Mouse (Mus musculus) intestine, embryonic 14.5 days (tissue): Measurements from ENCODE around the gene Il1rap. TPM values are rescaled to one million over a fixed set of nuclear protein-coding genes. Genes with fewer than 3 reads are reported as not detected.

Experiments used
- ATAC-seq: fragments of 200-750 bp; cut with Nextera tagmentation; replicated peaks from 2 replicates; pipeline ENCODE4 v1.8.0; 2017; ENCODE audit warnings: low read depth, moderate number of reproducible peaks, moderate TSS enrichment, moderate library complexity; ENCODE audit not compliant: low FRiP score, low TSS enrichment
- DNase-seq: peaks from one replicate; pipeline ENCODE4 v3.0.0-alpha.2; 2018; ENCODE audit warnings: low spot score
- H3K27ac ChIP-seq: fragments of 300-500 bp; sonication (generic); 2 replicates; pipeline ENCODE4 v1.5.1; 2014; ENCODE audit warnings: low read depth, mild to moderate bottlenecking, control low read depth
- H3K27me3 ChIP-seq: fragments of 300-500 bp; sonication (generic); replicated peaks from 2 replicates; pipeline ENCODE4 v1.6.1; 2014; ENCODE audit warnings: low read length, control low read depth; ENCODE audit not compliant: control insufficient read depth, insufficient read depth
- H3K36me3 ChIP-seq: fragments of 300-500 bp; sonication (generic); 2 replicates; pipeline ENCODE4 v1.6.1; 2014; ENCODE audit warnings: low read length, control low read depth; ENCODE audit not compliant: control insufficient read depth, insufficient read depth
- H3K4me1 ChIP-seq: fragments of 300-500 bp; sonication (generic); replicated peaks from 2 replicates; pipeline ENCODE4 v1.6.1; 2014; ENCODE audit warnings: low read length, control low read depth, mixed read lengths; ENCODE audit not compliant: control insufficient read depth, insufficient read depth
- H3K4me2 ChIP-seq: fragments of 300-500 bp; sonication (generic); 2 replicates; pipeline ENCODE4 v1.6.1; 2014; ENCODE audit warnings: low read length
- H3K4me3 ChIP-seq: fragments of 300-500 bp; sonication (generic); 2 replicates; pipeline ENCODE4 v1.5.1; 2014; ENCODE audit warnings: low read depth, low read length, control low read depth, mixed read lengths
- H3K9ac ChIP-seq: fragments of 300-500 bp; sonication (generic); 2 replicates; pipeline ENCODE4 v1.6.1; 2014; ENCODE audit warnings: mild to moderate bottlenecking, low read length
- H3K9me3 ChIP-seq: fragments of 300-500 bp; sonication (generic); 2 replicates; pipeline ENCODE4 v1.6.1; 2016; ENCODE audit warnings: low read length, control low read depth; ENCODE audit not compliant: control insufficient read depth
- WGBS: fragments of 180-500 bp; shearing (Covaris S2); extraction: QIAGEN DNeasy Blood & Tissue Kit; methylation state at CpG from one replicate; pipeline ENCODE4 v1.1.7; 2014; 5-methylcytosine and 5-hydroxymethylcytosine counted together
- polyA plus RNA-seq: library from polyadenylated mRNA; unstranded; fragments of >200 nt; fragmentation: Nextera tagmentation; extraction: Ambion mirVana; gene quantifications from 2 replicates; pipeline ENCODE4 v1.2.1, GENCODE M21; 2014

Il1rap gene
- polyA plus RNA-seq, 1 experiment from 2014 or later, result 6.3 TPM

DNA sequence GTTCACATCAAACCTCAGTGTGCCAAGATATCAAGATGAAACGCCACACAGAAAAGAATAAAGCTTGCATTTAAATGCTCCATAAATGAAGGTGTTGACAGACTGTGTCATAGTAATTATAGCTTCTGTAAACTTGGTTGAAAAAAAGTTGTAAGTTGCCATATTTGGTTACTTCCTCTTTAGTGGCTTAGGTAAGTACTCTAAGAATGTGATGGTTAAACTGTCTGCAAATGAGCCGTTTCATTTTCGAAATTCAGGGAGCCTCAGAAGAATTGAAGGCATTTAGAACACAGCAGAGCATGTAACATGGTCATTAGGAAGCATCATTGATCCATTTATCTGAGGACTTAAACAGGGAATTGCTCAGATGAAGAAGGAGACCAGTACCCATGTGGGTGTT lies 146.6 kb downstream of the Il1rap start:
- Histone ChIP-seq H3K4me1 (no peaks in the 10 kb centered on the region), H3K4me2 (no peak overlapping the region), H3K9ac (no peak overlapping the region), H3K27me3 (no peaks in the 10 kb centered on the region), H3K36me3 (no peaks in the 10 kb centered on the region), H3K9me3 (no peaks in the 10 kb centered on the region), H3K27ac (no peak overlapping the region), H3K4me3 (no peak overlapping the region)
- DNase-seq (no peak), ATAC-seq (no peak)
- WGBS, result 78% methylated on average over 3 of the region's 3 CpGs

- H3K9ac ChIP-seq, result no peak overlapping the region
- no peak overlapping the region for H3K4me2 ChIP-seq
- no peak for DNase-seq
- no peak overlapping the region for H3K27ac ChIP-seq
- 85% methylated on average over 1 of the region's 1 CpGs for WGBS
- no peaks in the 10 kb centered on the region for H3K9me3 ChIP-seq
- no peak for ATAC-seq
- no peaks in the 10 kb centered on the region for H3K36me3 ChIP-seq
- H3K4me3 ChIP-seq, result no peak overlapping the region
- H3K27me3 ChIP-seq, result no peaks in the 10 kb centered on the region
- no peaks in the 10 kb centered on the region for H3K4me1 ChIP-seq
These were observed 149.4 kb downstream of the Il1rap start for GRCm38 (mm10) chr16:26730941-26731340.

- no peaks in the 10 kb centered on the region for H3K36me3 ChIP-seq
- no peak overlapping the region for H3K4me3 ChIP-seq
- H3K4me2 ChIP-seq, result no peak overlapping the region
- ATAC-seq, result no peak
- no peaks in the 10 kb centered on the region for H3K27me3 ChIP-seq
- H3K9me3 ChIP-seq, result no peaks in the 10 kb centered on the region
- no peak overlapping the region for H3K9ac ChIP-seq
- no peak for DNase-seq
- no peak overlapping the region for H3K27ac ChIP-seq
- 83% methylated on average over 3 of the region's 3 CpGs for WGBS
- H3K4me1 ChIP-seq, result no peaks in the 10 kb centered on the region
These were observed 151.1 kb downstream of the Il1rap start for GRCm38 (mm10) chr16:26732566-26732965.

DNA sequence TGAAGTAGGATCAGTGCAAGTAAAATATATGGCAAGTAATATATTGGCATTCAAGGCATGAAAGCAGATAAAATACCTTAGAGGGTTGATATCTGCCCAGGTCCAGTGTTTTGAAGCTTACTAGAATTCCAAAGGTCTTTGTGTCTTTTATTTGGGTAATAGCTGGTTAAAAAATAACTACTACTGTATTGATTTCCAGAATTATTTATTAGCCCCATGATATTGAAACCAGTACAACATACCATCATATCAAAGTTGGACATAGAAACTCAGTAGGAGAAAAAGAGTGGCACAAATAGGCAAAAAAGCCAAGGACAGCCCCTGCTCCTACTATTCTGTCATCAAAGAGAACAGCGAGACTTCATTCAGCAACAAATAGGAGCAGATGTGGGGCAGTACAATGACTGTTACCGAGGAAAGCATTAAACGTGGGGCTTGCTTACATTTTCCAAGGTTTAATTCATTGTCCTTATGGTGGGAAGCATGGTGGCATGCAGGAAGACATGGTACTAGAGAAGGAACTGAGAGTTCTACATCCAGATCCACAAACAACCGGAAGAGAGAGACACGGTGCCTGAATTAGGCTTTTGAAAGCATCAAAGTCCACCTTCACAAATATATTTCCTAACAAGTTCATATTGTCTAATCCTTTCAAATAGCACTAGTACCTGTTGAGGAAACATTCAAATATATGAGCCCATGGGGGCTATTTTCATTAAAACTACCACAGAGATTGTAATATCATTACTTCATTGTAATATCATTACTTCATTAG lies 174.1 kb downstream of the Il1rap start:
- Histone ChIP-seq H3K27me3 (no peaks in the 10 kb centered on the region), H3K4me1 (no peaks in the 10 kb centered on the region), H3K4me3 (no peak overlapping the region), H3K4me2 (no peak overlapping the region), H3K9ac (no peak overlapping the region), H3K36me3 (no peaks in the 10 kb centered on the region), H3K9me3 (no peaks in the 10 kb centered on the region), H3K27ac (no peak overlapping the region)
- DNase-seq, result no peak
- 88% methylated on average over 5 of the region's 5 CpGs for WGBS
- ATAC-seq, result no peak

GRCm38 (mm10) chr16:26775976-26776375 lies 194.5 kb downstream of the Il1rap start:
- Histone ChIP-seq H3K27me3 (no peaks in the 10 kb centered on the region), H3K9ac (no peak overlapping the region), H3K36me3 (no peaks in the 10 kb centered on the region), H3K9me3 (no peaks in the 10 kb centered on the region), H3K4me3 (no peak overlapping the region), H3K4me2 (no peak overlapping the region), H3K27ac (no peak overlapping the region), H3K4me1 (no peaks in the 10 kb centered on the region)
- DNase-seq, result no peak
- 86% methylated on average over 2 of the region's 2 CpGs for WGBS
- ATAC-seq, result no peak

- 26% methylated on average over 1 of the region's 1 CpGs for WGBS
- Histone ChIP-seq H3K27ac (no peak overlapping the region), H3K4me2 (no peak overlapping the region), H3K9ac (no peak overlapping the region), H3K36me3 (no peaks in the 10 kb centered on the region), H3K27me3 (no peaks in the 10 kb centered on the region), H3K4me3 (no peak overlapping the region), H3K9me3 (no peaks in the 10 kb centered on the region), H3K4me1 (no peaks in the 10 kb centered on the region)
- ATAC-seq (no peak), DNase-seq (no peak)
These were observed 195.6 kb downstream of the Il1rap start for GRCm38 (mm10) chr16:26777132-26777531.

Other genes with a start within 250 kb of the Il1rap start
- 2.5 and 3.5 TPM in 2 replicates for gene Cldn1, start 209.9 kb upstream of the Il1rap start, polyA plus RNA-seq
- not detected in 2 replicates for gene Cldn16, start 118.6 kb upstream of the Il1rap start, polyA plus RNA-seq
- gene Tmem207, start 54.9 kb upstream of the Il1rap start, polyA plus RNA-seq, result not detected in 2 replicates